29 mouse cellular contexts compared by ENCODE assay signal in the genomic region with DNA sequence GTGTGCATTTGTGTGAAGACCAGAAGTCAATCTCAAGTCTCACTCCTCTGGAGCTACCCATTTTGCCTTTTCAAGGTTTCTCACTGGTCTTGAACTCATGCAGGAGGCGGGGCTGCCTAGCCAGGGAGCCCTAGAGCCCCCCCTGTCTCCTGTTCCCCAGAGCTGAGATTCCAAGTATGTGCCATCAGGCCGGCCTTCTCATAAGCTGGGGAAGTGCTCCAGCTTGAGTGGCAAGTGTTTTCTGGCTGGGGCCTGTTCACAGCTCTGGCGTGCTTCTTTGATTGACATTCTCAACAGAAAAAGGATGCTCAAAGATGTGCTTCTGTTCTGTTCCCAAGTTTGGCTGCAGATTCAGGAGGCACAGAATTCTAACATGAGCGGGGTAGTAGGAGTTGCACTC. TPM values are rescaled to one million over a fixed set of nuclear protein-coding genes. Genes with fewer than 3 reads are reported as not detected.
DNase-seq lines count a peak whose midpoint lies in the region; ATAC-seq and TF ChIP-seq lines count a peak whose summit lies in the region.
"Had no signal": no experiment of that assay in that cellular context is flagged by ENCODE, and none has a peak within 500 bp of the region (broad histone marks: within the 10 kb centered on the region; RNA-seq: fewer than 3 reads in every experiment).

No protein-coding gene starts in this region.

- peak; percentile 23; the same call in 1 of the 2 replicates for TF ChIP-seq CTCF in heart, adult 2 months (IDR thresholded peaks at IDR 0.05)

- no peak for ATAC-seq in liver, embryonic 11.5 days (replicated peaks; ENCODE audit: low FRiP score)
- ATAC-seq in megakaryocyte-erythroid progenitor cell, adult 5-6 weeks (replicated peaks; ENCODE audit: low FRiP score, low TSS enrichment, poor library complexity, severe bottlenecking): 0 out of 2 replicates have a peak, but pooled peaks have one; percentile 26
- ATAC-seq: CD4-positive, CD25-positive, alpha-beta regulatory T cell, adult 4 months; forebrain, embryonic 15.5 days had no signal

- no peaks in the 10 kb centered on the region for H3K4me1 ChIP-seq in heart, adult 2 months (ENCODE audit: control insufficient read depth, insufficient read depth, low read length)
- no peaks in the 10 kb centered on the region for H3K4me1 ChIP-seq in liver, embryonic 11.5 days (replicated peaks; ENCODE audit: control insufficient read depth, insufficient read depth, low read length)
- H3K4me1 ChIP-seq: embryonic facial prominence, embryonic 10.5 days; embryonic facial prominence, embryonic 13.5 days; forebrain, embryonic 12.5 days; forebrain, embryonic 15.5 days; heart, embryonic 13.5 days; hindbrain, embryonic 12.5 days; hindbrain, embryonic 15.5 days had no signal

- no peaks in the 10 kb centered on the region for H3K79me2 ChIP-seq in heart, adult 2 months (replicated peaks; ENCODE audit: control insufficient read depth, insufficient read depth, low read length)

- H3K9ac ChIP-seq in heart, adult 2 months (ENCODE audit: low read depth, low read length): no peak overlapping the region
- H3K9ac ChIP-seq in liver, embryonic 11.5 days (ENCODE audit: low read depth, low read length): no peak overlapping the region
- H3K9ac ChIP-seq: embryonic facial prominence, embryonic 13.5 days; forebrain, embryonic 12.5 days; forebrain, embryonic 15.5 days; heart, embryonic 13.5 days; hindbrain, embryonic 12.5 days; hindbrain, embryonic 15.5 days had no signal

- 79% methylated on average over 4 of the region's 4 CpGs for whole genome bisulfite sequencing in heart, adult 2 months
- WGBS in liver, embryonic 11.5 days: 81% methylated on average over 4 of the region's 4 CpGs

- no peaks in the 10 kb centered on the region for H3K36me3 ChIP-seq in heart, adult 2 months (ENCODE audit: control insufficient read depth, insufficient read depth, low read length)
- no peaks in the 10 kb centered on the region for H3K36me3 ChIP-seq in liver, embryonic 11.5 days (ENCODE audit: control insufficient read depth, insufficient read depth, low read length)
- H3K36me3 ChIP-seq: embryonic facial prominence, embryonic 10.5 days; embryonic facial prominence, embryonic 13.5 days; forebrain, embryonic 12.5 days; forebrain, embryonic 15.5 days; heart, embryonic 13.5 days; hindbrain, embryonic 12.5 days; hindbrain, embryonic 15.5 days had no signal

- H3K4me2 ChIP-seq in liver, embryonic 11.5 days: no peak overlapping the region
- H3K4me2 ChIP-seq: embryonic facial prominence, embryonic 13.5 days; forebrain, embryonic 12.5 days; forebrain, embryonic 15.5 days; heart, embryonic 13.5 days; hindbrain, embryonic 12.5 days; hindbrain, embryonic 15.5 days had no signal

- DNase-seq in heart, adult 2 months: no peak
- no peak for DNase-seq in heart, adult 8-10 months (ENCODE audit: low spot score)
- peak; percentile 25 for DNase-seq in liver, embryonic 11.5 days (ENCODE audit: low spot score)
- DNase-seq in liver: no peak
- peak; percentile 7 for DNase-seq in brain, adult 2 months (ENCODE audit: low read depth, low spot score)
- DNase-seq: adrenal gland, adult 2 months; adrenal gland, postnatal 14 days; cerebellum, adult 11-12 months; cerebellum, adult 8-10 months; cerebellum, postnatal 10 days; cerebellum, postnatal 36 days; embryo, embryonic 11 days; gastrocnemius, adult 2 months; gastrocnemius, postnatal 14 days; heart, postnatal 14 days had no signal

- H3K27ac ChIP-seq in heart, adult 2 months: no peak overlapping the region
- no peak overlapping the region for H3K27ac ChIP-seq in liver, embryonic 11.5 days (ENCODE audit: low read depth, low read length)
- H3K27ac ChIP-seq: embryonic facial prominence, embryonic 10.5 days; embryonic facial prominence, embryonic 13.5 days; forebrain, embryonic 12.5 days; forebrain, embryonic 15.5 days; gastrocnemius, adult 2 months; heart, embryonic 13.5 days; hindbrain, embryonic 12.5 days; hindbrain, embryonic 15.5 days had no signal

- no peaks in the 10 kb centered on the region for H3K27me3 ChIP-seq in heart, adult 2 months (ENCODE audit: control insufficient read depth, insufficient read depth, low read length)
- no peaks in the 10 kb centered on the region for H3K27me3 ChIP-seq in liver, embryonic 11.5 days (replicated peaks; ENCODE audit: control insufficient read depth, insufficient read depth, low read length)
- H3K27me3 ChIP-seq: embryonic facial prominence, embryonic 13.5 days; forebrain, embryonic 12.5 days; forebrain, embryonic 15.5 days; heart, embryonic 13.5 days; hindbrain, embryonic 12.5 days; hindbrain, embryonic 15.5 days had no signal

- H3K9me3 ChIP-seq in liver, embryonic 11.5 days (ENCODE audit: control insufficient read depth, low read length): no peaks in the 10 kb centered on the region
- H3K9me3 ChIP-seq: embryonic facial prominence, embryonic 10.5 days; embryonic facial prominence, embryonic 13.5 days; forebrain, embryonic 12.5 days; forebrain, embryonic 15.5 days; heart, embryonic 13.5 days; hindbrain, embryonic 12.5 days; hindbrain, embryonic 15.5 days had no signal

- TF ChIP-seq EP300 in heart, adult 2 months (IDR thresholded peaks at IDR 0.05; ENCODE audit: insufficient read depth, low read depth, low read length): no peak

- TF ChIP-seq POLR2A in heart, adult 2 months (IDR thresholded peaks at IDR 0.05; ENCODE audit: insufficient read depth, low read depth, low read length): no peak

- H3K4me3 ChIP-seq in heart, adult 2 months: no peak overlapping the region
- no peak overlapping the region for H3K4me3 ChIP-seq in liver, embryonic 11.5 days (ENCODE audit: low read depth, low read length)
- H3K4me3 ChIP-seq: embryonic facial prominence, embryonic 10.5 days; embryonic facial prominence, embryonic 13.5 days; erythroblast, embryonic 14.5 days; forebrain, embryonic 12.5 days; forebrain, embryonic 15.5 days; gastrocnemius, adult 2 months; heart, embryonic 13.5 days; hindbrain, embryonic 12.5 days; hindbrain, embryonic 15.5 days had no signal

- intact Hi-C loops in heart, adult 2 months (cut with DNase I): no loop called here

RNA-seq across cellular contexts. Expression of a gene that starts 15.2 kb away (rescaled TPM):
- 10 to 100 TPM; 26.5 to 30.3 TPM for total RNA-seq in heart, adult 2 months (2021)
- polyA plus RNA-seq in heart, adult 2 months (2012; rRNA removed): 38.1 and 47.5 TPM in 2 replicates
- total RNA-seq in heart, adult 8-10 months (2022): 10 to 100 TPM; 27.3 to 28.7 (median 28.4) TPM
- 117 and 125 TPM in 2 replicates for polyA plus RNA-seq in liver, embryonic 11.5 days (2014; fragmentation: Nextera tagmentation; extraction: Ambion mirVana)
- 73.4 and 90.4 TPM in 2 replicates for total RNA-seq in megakaryocyte-erythroid progenitor cell, adult 5-6 weeks (2014; fragmentation: Nextera tagmentation)
- 49.0 and 50.4 TPM in 2 replicates for total RNA-seq in megakaryocyte-erythroid progenitor cell, adult 5-6 weeks (2017)

RNA-seq across cellular contexts. Expression of a gene that starts 38.4 kb away (rescaled TPM):
- 10 to 100 TPM; 31.1 to 34.4 TPM for total RNA-seq in heart, adult 2 months (2021)
- polyA plus RNA-seq in heart, adult 2 months (2012; rRNA removed): 49.5 and 59.5 TPM in 2 replicates
- 10 to 100 TPM; 23.2 to 31.4 (median 25.9) TPM for total RNA-seq in heart, adult 8-10 months (2022)
- polyA plus RNA-seq in liver, embryonic 11.5 days (2014; fragmentation: Nextera tagmentation; extraction: Ambion mirVana): 159 and 162 TPM in 2 replicates
- total RNA-seq in megakaryocyte-erythroid progenitor cell, adult 5-6 weeks (2014; fragmentation: Nextera tagmentation): 44.2 and 46.0 TPM in 2 replicates
- total RNA-seq in megakaryocyte-erythroid progenitor cell, adult 5-6 weeks (2017): 67.3 and 69.2 TPM in 2 replicates

RNA-seq across cellular contexts. Expression of a gene that starts 50.1 kb away (rescaled TPM):
- 10 to 100 TPM in 1 of 2 experiments, 1 to 10 TPM in 1; 4.1 to 21.4 TPM for total RNA-seq in heart, adult 2 months (2021)
- 6.8 and 9.7 TPM in 2 replicates for polyA plus RNA-seq in heart, adult 2 months (2012; rRNA removed)
- 10 to 100 TPM in 1 of 4 experiments, 1 to 10 TPM in 3; 4.1 to 10.8 (median 6.5) TPM for total RNA-seq in heart, adult 8-10 months (2022)
- polyA plus RNA-seq in liver, embryonic 11.5 days (2014; fragmentation: Nextera tagmentation; extraction: Ambion mirVana): 43.5 and 51.9 TPM in 2 replicates
- not detected in 2 replicates for total RNA-seq in megakaryocyte-erythroid progenitor cell, adult 5-6 weeks (2014; fragmentation: Nextera tagmentation)
- total RNA-seq in megakaryocyte-erythroid progenitor cell, adult 5-6 weeks (2017): 1.5 and 3.5 TPM in 2 replicates
- total RNA-seq: gastrocnemius, adult 2 months; hematopoietic stem cell, adult 5-6 weeks had no signal
- polyA plus RNA-seq: C2C12; CD4-positive, CD25-positive, alpha-beta regulatory T cell, adult 4 months; cortical plate, adult 2 months; frontal cortex, adult 2 months had no signal

RNA-seq across cellular contexts. Expression of a gene that starts 53.9 kb away (rescaled TPM):
- 1 to 10 TPM; 1.6 to 1.8 TPM for total RNA-seq in heart, adult 2 months (2021)
- 0.12 TPM in 1 of 2 replicates, not detected in the other for polyA plus RNA-seq in heart, adult 2 months (2012; rRNA removed)
- total RNA-seq in heart, adult 8-10 months (2022): 1 to 10 TPM; 1.3 to 1.7 (median 1.5) TPM
- polyA plus RNA-seq in liver, embryonic 11.5 days (2014; fragmentation: Nextera tagmentation; extraction: Ambion mirVana): 7.3 and 7.7 TPM in 2 replicates
- 0.13 TPM in 1 of 2 replicates, not detected in the other for total RNA-seq in megakaryocyte-erythroid progenitor cell, adult 5-6 weeks (2014; fragmentation: Nextera tagmentation)
- total RNA-seq in megakaryocyte-erythroid progenitor cell, adult 5-6 weeks (2017): 2.7 and 5.7 TPM in 2 replicates
- polyA plus RNA-seq: adrenal gland, adult 2 months had no signal

Comparison
In these comparisons a context has a peak if more than half of its experiments do, and no peak if none do; other contexts are left out.
1. DNase-seq: peak in liver, embryonic 11.5 days (single experiment) and brain, adult 2 months (single experiment); none in heart, adult 2 months (0 of 2), heart, adult 8-10 months (single experiment) and liver (single experiment).